Mouse (Mus musculus): ENCODE results near the gene Ccdc80.
A peak's percentile ranks its signal among the peaks of the same experiment; 100 is the strongest.

Gene Ccdc80

DNA sequence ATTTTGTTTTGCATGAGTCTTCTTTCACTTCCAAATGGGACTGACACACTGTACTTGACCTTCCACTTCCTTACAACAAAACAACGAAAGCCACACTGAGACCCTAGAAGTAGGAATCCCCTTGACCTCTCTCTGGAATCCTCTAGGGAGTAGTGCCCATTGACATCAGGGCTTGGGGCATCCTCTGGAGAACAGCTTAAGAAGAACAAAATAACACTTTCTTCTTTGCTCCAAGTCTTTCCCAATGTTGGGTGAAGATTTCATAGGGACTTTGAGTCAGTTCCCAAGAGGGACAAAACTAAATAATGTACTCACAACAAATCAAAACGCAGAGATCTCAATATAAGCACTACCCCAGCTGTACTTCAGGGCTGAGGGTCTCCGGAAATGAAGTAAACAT lies 25.6 kb downstream of the Ccdc80 start:
- DNase-seq, result no peak

DNA sequence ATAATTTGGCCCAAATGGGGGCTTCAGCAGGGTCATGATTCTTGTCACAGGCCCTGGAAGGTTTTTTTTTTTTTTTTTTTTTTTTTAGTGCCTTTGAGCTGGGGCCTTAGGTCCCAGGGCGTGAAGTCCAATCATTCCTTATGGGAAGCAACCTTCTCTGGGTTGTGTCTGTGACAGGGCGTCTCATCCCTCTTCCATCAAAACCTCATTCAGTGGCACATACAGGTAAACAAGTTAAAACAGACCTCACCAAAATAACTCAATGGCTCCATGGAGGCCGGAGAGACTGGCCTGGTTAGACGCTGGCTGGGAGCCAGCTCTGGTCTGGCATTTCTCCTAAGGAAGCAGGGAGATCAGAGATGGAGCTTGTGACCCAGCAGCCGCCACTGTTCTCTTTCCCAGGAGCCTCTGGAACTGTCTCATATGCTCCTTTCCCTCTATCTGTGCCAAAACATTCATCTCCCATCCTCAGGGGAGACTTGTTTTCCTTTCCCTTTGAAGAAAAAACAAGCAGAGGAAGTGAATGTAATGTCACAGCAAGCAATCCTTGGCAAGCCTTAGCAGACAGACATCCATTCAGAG lies 27.7 kb downstream of the Ccdc80 start:
- DNase-seq, result peak; percentile 57

DNA sequence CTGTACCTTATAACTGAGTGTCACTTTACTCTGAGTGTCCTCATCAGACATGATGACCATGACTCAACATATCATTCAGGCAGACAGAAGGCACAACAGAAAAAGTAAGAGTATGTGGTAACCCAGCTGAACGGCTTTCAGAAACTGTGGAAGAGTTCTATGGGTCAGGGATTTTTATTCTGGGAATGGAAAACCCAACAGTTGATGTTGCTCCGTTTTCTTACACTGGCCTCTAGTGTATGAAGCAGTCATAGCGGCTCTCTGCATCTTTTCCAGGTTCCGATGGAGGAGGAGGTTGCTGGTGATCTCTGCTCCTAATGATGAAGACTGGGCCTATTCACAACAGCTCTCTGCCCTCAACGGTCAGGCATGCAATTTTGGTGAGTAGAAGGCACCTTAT lies 29.4 kb downstream of the Ccdc80 start:
- DNase-seq, result no peak

DNA sequence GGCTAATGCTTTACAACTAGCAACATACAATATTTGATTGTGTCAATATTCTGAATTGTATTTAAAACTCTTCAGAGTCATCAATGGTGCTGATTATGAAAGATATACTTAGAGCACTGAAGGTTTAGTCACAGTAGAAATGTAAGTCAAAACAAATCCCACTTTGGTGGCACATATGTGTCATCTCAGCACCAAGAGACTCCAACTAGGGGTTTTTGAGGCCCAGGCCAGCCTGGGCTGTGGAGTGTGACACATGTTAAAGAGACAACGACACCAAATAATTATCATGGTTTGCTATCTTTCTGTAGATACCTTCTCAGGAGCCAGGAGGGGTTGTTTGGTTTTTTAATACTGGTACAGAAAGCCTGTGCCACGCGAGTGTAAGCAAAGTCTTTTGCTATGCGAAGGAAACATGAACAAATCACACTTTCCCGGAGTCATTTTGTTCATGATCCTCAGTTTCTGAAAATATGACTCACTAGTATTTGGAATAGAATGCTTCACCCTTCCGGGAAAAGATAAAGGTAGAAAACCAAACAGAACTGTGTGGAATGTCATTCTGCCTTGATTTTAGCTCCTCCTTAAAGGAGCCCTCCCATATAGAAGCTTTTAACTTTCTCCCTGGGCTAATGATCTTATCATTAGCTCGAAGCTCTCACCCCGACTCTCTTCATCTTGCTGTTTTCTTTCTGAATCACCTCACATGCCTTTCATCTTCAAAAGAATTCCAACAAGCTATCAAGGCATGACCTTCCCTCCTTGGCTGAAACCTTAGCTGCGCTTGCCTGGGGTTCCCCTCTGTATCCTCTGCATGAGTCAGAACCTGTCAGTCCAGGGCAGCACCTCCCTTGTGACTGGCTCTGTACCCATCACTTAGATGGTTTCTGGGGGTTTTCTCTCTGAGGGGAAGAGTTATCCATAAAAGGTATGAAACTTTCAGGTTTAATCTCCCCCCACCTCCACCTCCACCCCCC lies 31.3 kb downstream of the Ccdc80 start:
- DNase-seq, result no peak

DNA sequence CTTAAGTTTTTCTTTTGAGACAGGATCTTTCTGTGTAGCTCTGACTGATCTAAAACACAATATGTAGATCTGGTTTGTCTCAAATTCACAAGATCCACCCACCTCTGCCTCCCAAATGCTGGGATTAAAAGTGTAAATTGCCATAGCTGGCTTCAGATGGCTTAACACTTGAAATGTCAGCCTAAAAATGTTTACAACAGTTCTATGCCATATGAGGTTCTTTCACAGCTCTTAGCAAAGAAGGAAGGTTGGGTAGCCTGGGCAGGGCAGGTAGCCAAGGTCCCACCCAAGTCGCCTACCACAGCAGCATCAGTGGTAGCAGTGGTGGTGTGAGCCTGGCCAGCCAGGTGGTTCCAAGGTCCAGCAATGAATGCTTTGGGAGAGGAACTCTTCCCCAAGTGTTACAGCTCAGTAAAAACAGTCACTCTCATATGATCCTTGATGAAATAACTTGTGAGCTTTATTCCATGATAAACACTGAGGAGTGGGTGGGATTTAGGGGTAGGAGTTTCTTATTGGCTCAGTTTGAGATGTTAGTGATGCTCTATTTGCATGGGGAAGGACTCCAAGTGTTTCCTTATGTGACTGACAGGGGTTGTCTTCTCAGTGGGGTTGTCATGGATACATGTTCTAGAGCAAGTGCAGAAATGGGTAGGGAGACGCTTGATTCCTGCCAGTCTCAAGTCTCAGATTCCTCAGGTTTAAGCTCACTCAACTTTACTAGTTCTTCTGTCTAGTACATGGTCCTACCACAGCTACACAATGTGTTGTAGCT lies 34.9 kb downstream of the Ccdc80 start:
- no peak for DNase-seq

- DNase-seq, result no peak
These were observed 48.5 kb downstream of the Ccdc80 start for GRCm38 (mm10) chr16:45141711-45142110.

DNA sequence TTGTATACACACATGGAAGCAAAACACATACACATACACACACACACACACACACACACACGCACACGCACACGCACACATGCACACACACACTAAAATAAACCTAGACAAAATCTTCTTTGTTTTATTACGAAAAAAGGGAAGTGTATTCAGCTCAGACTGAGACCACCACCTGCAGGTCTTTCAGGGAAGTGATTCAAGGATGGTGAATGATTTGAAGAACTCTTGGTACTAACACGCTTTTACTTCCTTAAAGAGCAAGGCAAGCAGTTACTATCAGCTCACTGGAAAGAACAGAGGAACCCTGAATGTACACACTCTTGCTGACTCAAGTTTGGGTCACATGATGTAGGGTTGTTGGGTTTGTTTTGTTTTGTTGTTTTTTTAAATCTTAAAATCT lies 49.4 kb downstream of the Ccdc80 start:
- DNase-seq, result no peak

DNA sequence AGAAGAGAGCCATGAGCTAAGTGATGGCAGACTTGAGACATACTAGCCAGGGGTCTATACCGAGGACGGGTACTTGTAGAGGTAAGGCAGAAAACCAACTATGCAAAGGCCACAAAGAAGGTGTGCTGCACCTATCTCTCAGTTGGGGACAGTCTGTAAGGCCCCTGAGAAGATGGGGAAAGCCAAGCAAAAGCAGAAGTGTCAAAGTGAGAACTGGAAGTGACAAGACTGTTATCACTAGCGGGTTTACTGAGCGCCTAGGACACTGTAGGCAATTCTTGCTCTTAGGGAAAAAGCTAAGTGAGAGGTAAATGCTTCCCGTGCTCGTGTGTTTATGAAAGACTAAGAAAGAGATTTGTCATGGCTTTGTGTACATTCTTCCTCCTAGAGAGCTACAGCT lies 51.9 kb downstream of the Ccdc80 start:
- DNase-seq, result no peak

DNA sequence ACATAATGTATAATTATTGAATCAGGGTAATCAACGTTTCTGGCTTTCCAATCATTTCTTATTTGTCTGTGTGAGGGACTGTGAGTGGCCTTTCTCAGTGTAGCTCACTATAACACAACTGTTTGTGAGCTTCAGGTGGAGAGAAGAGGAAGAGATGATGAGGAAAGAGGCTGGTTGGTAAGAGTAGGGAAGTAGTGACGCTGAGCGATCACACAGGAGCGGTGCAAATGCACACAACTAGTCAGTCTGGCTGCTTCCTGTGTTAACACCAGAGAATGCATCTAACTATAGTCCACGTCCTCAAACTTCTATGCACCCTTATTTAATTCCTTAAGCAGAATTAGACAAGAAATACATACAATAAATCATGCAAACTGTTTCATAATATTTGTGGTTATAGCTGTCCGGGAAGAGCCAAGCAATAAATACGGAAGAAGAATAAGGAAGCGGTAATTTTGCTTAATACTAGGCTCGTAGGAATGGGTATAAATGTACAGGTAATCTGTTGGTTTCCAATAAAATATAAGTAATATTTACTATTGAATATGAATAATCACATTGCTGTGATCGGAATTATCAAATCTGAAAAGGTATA lies 55.4 kb downstream of the Ccdc80 start:
- DNase-seq, result no peak

GRCm38 (mm10) chr16:45154741-45155250 lies 61.6 kb downstream of the Ccdc80 start:
- no peak for DNase-seq

GRCm38 (mm10) chr16:45158136-45158521 lies 64.9 kb downstream of the Ccdc80 start:
- DNase-seq, result peak; percentile 75

- peak; percentile 92 for DNase-seq
These were observed 65.6 kb downstream of the Ccdc80 start, which contains the start of the genes Slc35a5 and Atg3 for GRCm38 (mm10) chr16:45158522-45159388. Gene Slc35a5 (minus strand): TSS chr16:45158706. Gene Atg3 (plus strand): TSS chr16:45158785.

DNA sequence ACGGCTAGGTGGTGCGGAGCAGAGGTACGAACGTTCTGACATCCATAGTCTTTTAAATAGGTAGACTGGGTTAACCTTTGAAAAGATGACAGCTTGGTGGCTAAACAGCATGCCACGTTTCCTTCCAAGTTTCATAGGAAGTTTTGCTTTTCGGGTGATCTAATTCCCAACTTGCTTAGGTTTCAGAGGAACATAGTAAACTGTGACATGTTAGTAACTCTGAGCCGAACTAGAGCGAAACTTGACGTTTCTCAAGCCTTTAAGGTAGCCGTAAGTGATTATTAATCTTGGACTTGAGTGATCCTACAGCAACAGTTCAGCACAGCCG lies 66.2 kb downstream of the Ccdc80 start:
- DNase-seq, result no peak
